Mouse (Mus musculus) left cerebral cortex, adult 18-20 months (tissue): ENCODE results near the gene Atp8a2. TPM values are rescaled to one million over a fixed set of nuclear protein-coding genes. Genes with fewer than 3 reads are reported as not detected.
"Not testable (repeated sequence)": the region's sequence is repeated elsewhere in the genome, so short reads cannot be mapped to it uniquely, and the experiment has no call there.

Experiments
- DNase-seq, 2 experiments: peaks; one replicate each; pipeline ENCODE4 v3.0.0; 2021 to 2022; ENCODE audit warnings: low spot score in 2 of 2, mixed read lengths in 1 of 2
- total RNA-seq, 2 experiments: library from RNA; stranded (reverse); gene quantifications; 2 replicates each; pipeline ENCODE4 v1.2.3; 2021

Atp8a2 gene
- total RNA-seq, 2 experiments from 2014 or later: 63.7 to 65.5 TPM

DNA sequence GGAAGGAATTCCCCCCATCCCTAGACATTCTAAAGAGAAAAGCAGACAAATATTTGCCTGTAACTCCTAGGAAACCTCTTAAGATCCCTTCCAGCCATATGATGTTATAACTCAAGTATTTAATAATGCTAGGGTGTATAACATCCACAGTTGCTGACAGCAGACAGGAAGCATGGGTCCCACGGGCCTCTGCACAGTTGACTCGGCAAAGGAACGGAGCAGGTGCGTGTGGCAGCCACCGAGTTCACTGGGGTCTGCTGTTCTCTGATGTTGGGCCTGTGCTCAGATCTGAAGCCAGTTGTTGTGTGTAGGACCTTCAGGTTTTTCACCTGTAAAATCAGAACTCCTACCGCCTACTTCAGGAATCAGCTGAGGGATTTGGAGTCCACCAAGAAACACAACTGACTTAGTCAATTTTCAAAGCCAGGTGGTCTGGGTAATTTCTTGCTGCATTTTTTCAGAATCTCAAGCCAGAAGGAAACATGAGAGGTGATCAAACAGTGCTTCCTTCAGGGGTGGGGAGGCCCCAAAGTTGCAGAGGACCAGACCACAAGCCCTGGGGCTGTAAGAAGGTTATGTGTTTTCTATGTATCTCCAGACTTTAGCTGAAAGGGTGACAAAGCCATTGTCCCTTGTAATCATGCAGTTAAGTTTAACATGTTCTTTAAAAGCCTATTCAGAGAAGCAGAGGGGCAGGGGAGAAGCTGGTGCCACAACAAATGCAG is 338.3 kb downstream of the Atp8a2 start:
- no peak for DNase-seq

GRCm38 (mm10) chr14:59853139-59853538 is 343.8 kb downstream of the Atp8a2 start:
- DNase-seq: no peak

DNA sequence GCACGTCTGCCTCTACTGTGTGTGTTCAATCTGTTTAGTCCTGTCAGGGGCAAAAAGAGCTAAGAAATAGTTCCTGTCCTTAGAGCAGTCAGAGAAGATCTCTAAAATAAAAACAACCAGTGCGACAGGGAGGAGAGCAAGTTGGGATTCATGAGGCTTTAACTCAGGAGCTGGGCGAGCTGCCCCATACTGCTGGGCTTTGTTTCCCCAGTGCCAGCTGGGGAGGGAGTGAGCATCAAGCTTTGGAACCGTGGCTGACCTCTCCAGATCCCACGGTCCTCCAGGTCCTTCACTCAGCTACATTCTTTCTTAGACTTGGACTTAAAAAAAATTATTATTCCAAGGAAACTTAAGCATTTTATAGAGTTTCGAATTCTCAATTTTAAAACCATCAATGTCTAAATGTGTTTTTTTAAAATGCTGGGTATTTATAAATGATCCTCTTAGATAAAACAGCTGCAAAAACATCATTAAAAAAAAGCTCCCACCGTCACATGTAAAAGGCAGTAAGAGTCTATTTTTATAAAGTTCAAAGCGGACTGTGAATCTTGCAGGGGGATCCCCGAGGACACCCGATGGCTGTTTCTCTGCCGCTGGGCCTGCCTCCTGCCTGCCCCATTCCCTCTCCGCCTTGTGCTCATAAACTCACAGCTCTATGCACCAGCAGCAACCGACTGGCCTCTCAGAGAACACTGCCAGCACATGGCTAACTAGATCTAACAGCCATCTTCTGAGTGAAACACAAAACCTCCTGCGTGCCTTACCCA is 350.2 kb downstream of the Atp8a2 start:
- no peak for DNase-seq

DNA sequence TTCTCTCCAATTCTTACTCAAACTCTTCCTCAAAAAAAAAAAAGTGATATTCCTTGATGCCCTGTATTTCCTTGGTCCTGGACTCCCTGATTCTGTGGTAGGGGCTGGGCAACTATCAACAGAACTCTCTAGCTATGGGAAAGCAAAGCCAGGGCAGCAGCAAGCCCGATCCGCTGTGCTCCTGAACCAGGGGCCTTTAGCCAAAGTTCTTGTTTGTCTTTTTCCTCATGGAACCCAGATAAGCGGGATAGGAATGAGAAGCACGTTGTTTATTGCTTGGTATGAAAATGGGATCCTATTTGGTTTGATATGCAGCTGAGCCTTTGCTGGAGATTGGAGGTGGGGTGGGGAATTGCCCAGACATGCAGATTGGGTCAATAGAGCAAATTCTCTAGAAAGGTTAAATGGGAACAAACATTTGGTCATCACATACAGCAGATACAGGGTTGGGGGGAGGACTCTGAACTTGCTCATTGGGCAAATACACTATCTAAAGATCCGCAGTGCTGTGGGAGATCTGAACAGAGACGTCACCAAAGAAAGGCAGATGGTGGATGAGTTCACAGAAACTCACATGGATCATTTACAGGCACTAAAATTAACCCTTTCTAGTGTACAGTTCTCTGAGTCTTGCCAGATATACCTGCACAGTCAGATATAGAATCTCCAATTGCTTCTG is 353.6 kb downstream of the Atp8a2 start:
- no peak for DNase-seq

GRCm38 (mm10) chr14:59839951-59840720 is 356.8 kb downstream of the Atp8a2 start:
- DNase-seq: no peak

GRCm38 (mm10) chr14:59838446-59839259 is 358.3 kb downstream of the Atp8a2 start:
- not testable (repeated sequence) for DNase-seq

- not testable (repeated sequence) for DNase-seq
Measured at GRCm38 (mm10) chr14:59837691-59838241, 359.2 kb downstream of the Atp8a2 start.

GRCm38 (mm10) chr14:59836876-59837543 is 360.0 kb downstream of the Atp8a2 start:
- DNase-seq: peak in 1 of 2 experiments; percentile 21

- no peak for DNase-seq
Measured at GRCm38 (mm10) chr14:59829580-59829979, 367.4 kb downstream of the Atp8a2 start.

- DNase-seq: no peak
Measured at GRCm38 (mm10) chr14:59827409-59827808, 369.6 kb downstream of the Atp8a2 start.

DNA sequence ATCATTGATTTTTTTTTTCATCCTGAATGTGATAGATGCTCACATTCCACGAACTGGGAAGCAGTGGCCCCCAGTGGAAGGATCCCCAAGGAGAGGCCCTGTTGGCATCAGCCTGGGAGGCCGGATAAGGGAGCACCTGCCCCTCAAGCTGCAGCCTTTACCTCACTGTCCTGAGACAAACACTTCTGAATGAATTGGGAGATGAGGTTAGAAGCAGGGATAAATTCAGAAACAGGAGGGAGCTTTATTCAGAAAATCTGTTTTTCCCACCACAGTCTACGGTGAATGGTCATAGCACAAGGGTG is 376.9 kb downstream of the Atp8a2 start:
- DNase-seq: no peak

GRCm38 (mm10) chr14:59819215-59820114 is 377.5 kb downstream of the Atp8a2 start:
- no peak for DNase-seq

- not testable (repeated sequence) for DNase-seq
Measured at GRCm38 (mm10) chr14:59810316-59810715, 386.7 kb downstream of the Atp8a2 start.

GRCm38 (mm10) chr14:59809790-59810189 is 387.2 kb downstream of the Atp8a2 start:
- no peak for DNase-seq

DNA sequence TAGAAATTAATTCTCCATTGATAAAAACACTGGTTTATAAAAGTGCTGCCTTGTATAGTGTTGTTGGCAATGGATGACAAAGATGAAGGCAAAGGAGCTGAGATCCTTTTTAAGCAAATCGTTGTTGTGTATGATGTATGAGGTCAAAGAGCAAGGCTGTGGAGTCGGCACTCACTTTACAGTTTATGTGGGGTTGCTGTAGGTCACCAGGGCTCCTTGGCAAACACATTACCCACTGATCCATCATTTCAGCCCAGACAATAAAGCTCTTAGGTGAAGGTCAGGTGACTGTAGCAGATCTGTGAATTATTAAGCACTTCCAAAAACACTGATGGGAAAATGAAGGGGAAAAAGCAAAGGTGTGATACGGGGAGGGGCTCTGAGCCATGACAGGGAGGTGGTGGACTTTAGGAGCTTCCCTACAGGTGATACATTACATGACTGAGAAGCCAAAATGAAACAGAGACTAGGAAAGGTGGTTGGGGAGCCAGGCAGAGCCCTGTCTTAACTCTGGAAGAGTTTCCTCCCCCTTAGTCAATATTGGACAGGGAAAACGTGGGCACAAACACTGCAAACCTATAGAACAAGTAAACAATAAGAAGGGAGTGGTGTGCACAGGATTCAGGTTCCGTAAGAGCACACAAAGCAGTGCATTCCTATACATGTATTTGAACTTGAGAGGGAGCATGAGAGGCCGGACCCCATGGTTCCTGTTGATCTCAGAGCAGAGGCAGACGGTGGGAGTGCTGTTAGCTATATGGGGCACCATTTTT is 389.3 kb downstream of the Atp8a2 start:
- no peak for DNase-seq

DNA sequence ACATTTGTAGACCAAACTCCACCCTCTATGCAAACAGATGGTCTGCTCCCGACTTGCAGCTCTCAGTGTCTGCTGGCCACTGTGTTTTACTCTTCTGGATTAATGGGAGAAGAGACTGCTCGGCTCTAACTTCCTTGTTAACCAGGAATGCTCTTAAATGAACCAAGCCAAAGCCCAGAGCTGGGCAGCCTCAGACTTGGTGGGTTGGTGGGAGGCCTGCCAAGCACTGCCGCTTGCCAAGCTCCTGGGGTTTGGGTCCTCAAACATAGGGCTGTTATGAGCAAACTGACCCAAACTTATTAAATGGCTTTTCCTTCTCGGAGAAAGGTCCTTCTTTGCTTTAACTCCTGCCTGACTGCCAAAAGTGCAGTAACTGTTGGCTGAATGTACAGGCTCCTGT is 390.1 kb downstream of the Atp8a2 start:
- no peak for DNase-seq

GRCm38 (mm10) chr14:59806159-59806558 is 390.8 kb downstream of the Atp8a2 start:
- DNase-seq: no peak

DNA sequence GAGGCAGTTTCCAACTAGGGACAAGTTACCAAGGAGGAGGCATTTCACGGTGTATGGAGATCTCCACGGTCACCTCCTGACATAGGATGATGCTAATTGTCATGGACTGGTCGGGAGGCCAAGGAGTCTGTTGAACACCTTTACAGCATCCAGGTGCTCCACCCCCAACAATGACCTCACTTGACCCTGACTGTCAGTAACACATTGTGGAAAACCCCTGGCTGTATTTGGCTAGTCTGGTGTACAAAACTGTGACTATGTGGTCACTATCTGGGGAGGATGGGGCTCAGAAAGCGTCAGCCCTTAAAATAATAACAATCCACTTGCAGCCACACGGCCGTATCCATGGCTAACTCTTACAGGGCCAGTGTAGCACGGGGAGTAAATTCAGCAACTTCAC is 391.3 kb downstream of the Atp8a2 start:
- no peak for DNase-seq
